Mouse (Mus musculus) myocyte (in vitro differentiated cells): Measurements from ENCODE around the gene Them5. TPM values are rescaled to one million over a fixed set of nuclear protein-coding genes. Genes with fewer than 3 reads are reported as not detected.

Experiments used
- H3K27me3 ChIP-seq: one replicate; pipeline ENCODE4 v1.6.1; 2011; ENCODE audit not compliant: control insufficient read depth, insufficient read depth, insufficient read length
- H3K36me3 ChIP-seq: one replicate; pipeline ENCODE4 v1.6.1; 2011; ENCODE audit not compliant: control insufficient read depth, insufficient read depth
- H3K4me2 ChIP-seq: one replicate; pipeline ENCODE4 v1.6.1; 2011; ENCODE audit warnings: low read depth, control low read depth
- H3K4me3 ChIP-seq: one replicate; pipeline ENCODE4 v1.5.1; 2011; ENCODE audit warnings: mild to moderate bottlenecking, control low read depth, moderate library complexity
- H3K79me2 ChIP-seq: one replicate; pipeline ENCODE4 v1.6.1; 2011; ENCODE audit not compliant: control insufficient read depth, insufficient read depth
- H3ac ChIP-seq: one replicate; pipeline ENCODE4 v1.6.1; 2011; ENCODE audit not compliant: control insufficient read depth, insufficient read length
- CEBPB ChIP-seq: IDR thresholded peaks from 2 replicates; pipeline ENCODE4 v1.6.1; 2011; ENCODE audit warnings: mild to moderate bottlenecking, moderate library complexity; ENCODE audit not compliant: poor library complexity, insufficient read depth, severe bottlenecking
- E2F4 ChIP-seq: IDR thresholded peaks from one replicate; pipeline ENCODE4 v1.6.1; 2011; ENCODE audit warnings: mild to moderate bottlenecking, control low read depth, moderate library complexity; ENCODE audit not compliant: insufficient read depth
- MAX ChIP-seq: IDR thresholded peaks from one replicate; pipeline ENCODE4 v1.6.1; 2011; ENCODE audit warnings: low read depth, mild to moderate bottlenecking, control low read depth
- MYOD1 ChIP-seq, 3 experiments: IDR thresholded peaks; one replicate each; pipeline ENCODE4 v1.6.1; 2011; ENCODE audit warnings: control low read depth in 2 of 3, low read depth in 2 of 3, mild to moderate bottlenecking in 2 of 3, moderate library complexity in 1 of 3; ENCODE audit not compliant: insufficient read length in 2 of 3, control insufficient read depth in 1 of 3
- MYOG ChIP-seq, 3 experiments: IDR thresholded peaks; one replicate each; pipeline ENCODE4 v1.6.1; 2011; ENCODE audit warnings: control low read depth in 2 of 3, low read depth in 2 of 3, mild to moderate bottlenecking in 2 of 3; ENCODE audit not compliant: insufficient read length in 2 of 3, control insufficient read depth in 1 of 3, insufficient read depth in 1 of 3
- POLR2A ChIP-seq: IDR thresholded peaks from one replicate; pipeline ENCODE4 v1.6.1; 2011; ENCODE audit warnings: low read depth, mild to moderate bottlenecking, control low read depth, moderate library complexity; ENCODE audit not compliant: insufficient read length
- POLR2AphosphoS2 ChIP-seq: IDR thresholded peaks from one replicate; pipeline ENCODE4 v1.6.1; 2011; ENCODE audit warnings: low read depth, control low read depth; ENCODE audit not compliant: insufficient read length
- REST ChIP-seq: IDR thresholded peaks from one replicate; pipeline ENCODE4 v1.6.1; 2011; ENCODE audit warnings: mild to moderate bottlenecking, control low read depth, moderate library complexity; ENCODE audit not compliant: insufficient read depth, insufficient read length
- SRF ChIP-seq: IDR thresholded peaks from one replicate; pipeline ENCODE4 v1.6.1; 2011; ENCODE audit warnings: low read depth; ENCODE audit not compliant: control insufficient read depth, insufficient read length
- TCF12 ChIP-seq: IDR thresholded peaks from one replicate; pipeline ENCODE4 v1.6.1; 2011; ENCODE audit warnings: mild to moderate bottlenecking, control low read depth; ENCODE audit not compliant: poor library complexity, insufficient read depth, severe bottlenecking
- TCF3 ChIP-seq: IDR thresholded peaks from one replicate; pipeline ENCODE4 v1.6.1; 2011; ENCODE audit warnings: low read depth, control low read depth; ENCODE audit not compliant: insufficient read length
- USF1 ChIP-seq: IDR thresholded peaks from one replicate; pipeline ENCODE4 v1.6.1; 2011; ENCODE audit warnings: low read depth, mild to moderate bottlenecking, control low read depth, moderate library complexity
- polyA plus RNA-seq: library from polyadenylated mRNA; unstranded; fragments of >200 nt; fragmentation: generic; extraction: Trizol; gene quantifications from one replicate; pipeline ENCODE4 v1.2.1, GENCODE M21; 2012; ENCODE audit warnings: missing spikeins

Them5 gene
- polyA plus RNA-seq, 1 experiment: not detected

DNA sequence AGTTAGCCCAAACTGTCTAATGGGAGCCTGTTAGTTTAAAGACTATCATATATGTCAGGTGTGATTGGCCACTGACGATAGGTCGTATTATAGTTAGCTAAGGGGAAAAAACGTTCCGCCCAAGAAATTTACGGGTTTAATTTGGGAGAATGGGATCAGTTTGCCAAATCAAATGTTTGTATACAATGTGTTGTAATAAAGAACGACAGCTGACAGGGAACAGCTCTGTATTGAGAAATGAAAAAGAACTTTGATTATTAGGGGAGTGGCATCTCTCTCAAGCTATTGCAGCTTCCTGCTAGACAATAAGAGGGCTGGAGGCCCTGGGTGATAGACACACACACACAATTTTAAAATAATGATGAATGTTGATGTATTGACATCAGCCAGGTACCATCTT, 31.0 kb upstream of the Them5 start:
- TF ChIP-seq MYOG (IDR thresholded peaks at IDR 0.05; ENCODE audit: control insufficient read depth in 1 of 3, insufficient read depth in 1 of 3, insufficient read length in 2 of 3, low read depth in 2 of 3) (no peak), REST (no peak), POLR2A (no peak), TCF12 (no peak), E2F4 (no peak), MYOD1 (IDR thresholded peaks at IDR 0.05; ENCODE audit: control insufficient read depth in 1 of 3, insufficient read length in 2 of 3, low read depth in 2 of 3) (no peak), TCF3 (no peak), MAX (no peak), POLR2AphosphoS2 (no peak), SRF (no peak), USF1 (no peak), CEBPB (no peak)
- Histone ChIP-seq H3K27me3 (no peaks in the 10 kb centered on the region), H3K36me3 (no peaks in the 10 kb centered on the region), H3K4me3 (peak overlapping the region; percentile 56), H3K4me2 (peak overlapping the region; percentile 99), H3K79me2 (peaks cover 15% of the 10 kb centered on the region), H3ac (no peak overlapping the region)

GRCm38 (mm10) chr3:94311376-94311775, 30.5 kb upstream of the Them5 start:
- Histone ChIP-seq H3K36me3 (no peaks in the 10 kb centered on the region), H3K27me3 (no peaks in the 10 kb centered on the region), H3ac (no peak overlapping the region), H3K4me3 (peak overlapping the region; percentile 56), H3K79me2 (peaks cover 15% of the 10 kb centered on the region), H3K4me2 (peak overlapping the region; percentile 99)
- no peak for TF ChIP-seq POLR2A

DNA sequence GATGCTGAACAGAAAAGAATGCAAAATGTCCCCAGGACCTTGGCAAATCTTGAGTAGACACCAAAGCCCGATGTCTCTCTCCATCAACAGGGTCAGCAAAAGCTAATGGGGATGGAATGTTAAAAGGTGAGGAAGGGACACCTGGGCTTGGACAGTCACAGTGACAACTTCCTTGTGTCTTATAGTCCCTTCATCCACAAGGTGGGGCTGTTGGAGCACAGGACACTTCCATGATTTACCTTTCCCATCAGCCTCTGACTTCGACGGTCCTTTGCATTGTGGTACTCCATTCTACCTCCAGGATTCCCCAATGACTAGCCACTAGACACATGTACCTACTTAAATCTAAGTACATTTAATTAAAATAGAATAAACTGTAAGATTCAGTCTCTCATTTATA, 13.2 kb upstream of the Them5 start:
- H3K4me3 ChIP-seq: no peak overlapping the region
- H3K79me2 ChIP-seq: no peaks in the 10 kb centered on the region
- H3K36me3 ChIP-seq: peaks cover 14% of the 10 kb centered on the region
- TF ChIP-seq MYOG (IDR thresholded peaks at IDR 0.05; ENCODE audit: control insufficient read depth in 1 of 3, insufficient read depth in 1 of 3, insufficient read length in 2 of 3, low read depth in 2 of 3): no peak
- no peak for TF ChIP-seq REST
- no peak for TF ChIP-seq SRF
- TF ChIP-seq TCF12: no peak
- TF ChIP-seq USF1: no peak
- TF ChIP-seq TCF3: no peak
- no peak for TF ChIP-seq CEBPB
- TF ChIP-seq POLR2AphosphoS2: no peak
- TF ChIP-seq E2F4: no peak
- no peak for TF ChIP-seq MAX
- no peak for TF ChIP-seq POLR2A
- TF ChIP-seq MYOD1 (IDR thresholded peaks at IDR 0.05; ENCODE audit: control insufficient read depth in 1 of 3, insufficient read length in 2 of 3, low read depth in 2 of 3): no peak
- H3K27me3 ChIP-seq: no peaks in the 10 kb centered on the region
- H3ac ChIP-seq: no peak overlapping the region
- no peak overlapping the region for H3K4me2 ChIP-seq

- Histone ChIP-seq H3K4me2 (no peak overlapping the region), H3K36me3 (peaks cover 10% of the 10 kb centered on the region), H3K4me3 (no peak overlapping the region), H3ac (no peak overlapping the region), H3K79me2 (no peaks in the 10 kb centered on the region), H3K27me3 (no peaks in the 10 kb centered on the region)
- no peak for TF ChIP-seq POLR2A
- no peak for TF ChIP-seq E2F4
- no peak for TF ChIP-seq TCF3
- TF ChIP-seq MYOD1 (IDR thresholded peaks at IDR 0.05; ENCODE audit: control insufficient read depth in 1 of 3, insufficient read length in 2 of 3, low read depth in 2 of 3): no peak
- no peak for TF ChIP-seq MAX
- no peak for TF ChIP-seq CEBPB
- TF ChIP-seq POLR2AphosphoS2: no peak
Measured at GRCm38 (mm10) chr3:94334442-94334841, 7.5 kb upstream of the Them5 start.

- Histone ChIP-seq H3ac (no peak overlapping the region), H3K4me3 (no peak overlapping the region), H3K4me2 (no peak overlapping the region), H3K27me3 (no peaks in the 10 kb centered on the region), H3K36me3 (no peaks in the 10 kb centered on the region), H3K79me2 (no peaks in the 10 kb centered on the region)
- no peak for TF ChIP-seq TCF3
- TF ChIP-seq USF1: no peak
- TF ChIP-seq TCF12: no peak
- TF ChIP-seq MAX: no peak
- TF ChIP-seq E2F4: no peak
- TF ChIP-seq SRF: no peak
Measured at GRCm38 (mm10) chr3:94338522-94338921, 3.4 kb upstream of the Them5 start.
